Mouse (Mus musculus) intestine, embryonic 14.5 days (tissue): ENCODE measurements around the gene Kif23. TPM values are rescaled to one million over a fixed set of nuclear protein-coding genes. Genes with fewer than 3 reads are reported as not detected.

Experiments used
- ATAC-seq: fragments of 200-750 bp; cut with Nextera tagmentation; replicated peaks from 2 replicates; pipeline ENCODE4 v1.8.0; 2017; ENCODE audit warnings: low read depth, moderate number of reproducible peaks, moderate TSS enrichment, moderate library complexity; ENCODE audit not compliant: low FRiP score, low TSS enrichment
- DNase-seq: peaks from one replicate; pipeline ENCODE4 v3.0.0-alpha.2; 2018; ENCODE audit warnings: low spot score
- H3K27ac ChIP-seq: fragments of 300-500 bp; sonication (generic); 2 replicates; pipeline ENCODE4 v1.5.1; 2014; ENCODE audit warnings: low read depth, mild to moderate bottlenecking, control low read depth
- H3K27me3 ChIP-seq: fragments of 300-500 bp; sonication (generic); replicated peaks from 2 replicates; pipeline ENCODE4 v1.6.1; 2014; ENCODE audit warnings: low read length, control low read depth; ENCODE audit not compliant: control insufficient read depth, insufficient read depth
- H3K36me3 ChIP-seq: fragments of 300-500 bp; sonication (generic); 2 replicates; pipeline ENCODE4 v1.6.1; 2014; ENCODE audit warnings: low read length, control low read depth; ENCODE audit not compliant: control insufficient read depth, insufficient read depth
- H3K4me1 ChIP-seq: fragments of 300-500 bp; sonication (generic); replicated peaks from 2 replicates; pipeline ENCODE4 v1.6.1; 2014; ENCODE audit warnings: low read length, control low read depth, mixed read lengths; ENCODE audit not compliant: control insufficient read depth, insufficient read depth
- H3K4me2 ChIP-seq: fragments of 300-500 bp; sonication (generic); 2 replicates; pipeline ENCODE4 v1.6.1; 2014; ENCODE audit warnings: low read length
- H3K4me3 ChIP-seq: fragments of 300-500 bp; sonication (generic); 2 replicates; pipeline ENCODE4 v1.5.1; 2014; ENCODE audit warnings: low read depth, low read length, control low read depth, mixed read lengths
- H3K9ac ChIP-seq: fragments of 300-500 bp; sonication (generic); 2 replicates; pipeline ENCODE4 v1.6.1; 2014; ENCODE audit warnings: mild to moderate bottlenecking, low read length
- H3K9me3 ChIP-seq: fragments of 300-500 bp; sonication (generic); 2 replicates; pipeline ENCODE4 v1.6.1; 2016; ENCODE audit warnings: low read length, control low read depth; ENCODE audit not compliant: control insufficient read depth
- whole genome bisulfite sequencing: fragments of 180-500 bp; shearing (Covaris S2); extraction: QIAGEN DNeasy Blood & Tissue Kit; methylation state at CpG from one replicate; pipeline ENCODE4 v1.1.7; 2014; 5-methylcytosine and 5-hydroxymethylcytosine counted together
- polyA plus RNA-seq: library from polyadenylated mRNA; unstranded; fragments of >200 nt; fragmentation: Nextera tagmentation; extraction: Ambion mirVana; gene quantifications from 2 replicates; pipeline ENCODE4 v1.2.1, GENCODE M21; 2014

Gene Kif23
- polyA plus RNA-seq = 115 and 121 TPM in 2 replicates

- ATAC-seq (peak; percentile 91), DNase-seq (peak; percentile 98)
- no peaks in the 10 kb centered on the region for H3K27me3 ChIP-seq
- H3K4me1 ChIP-seq = peaks cover 5% of the 10 kb centered on the region
- peak within 1 kb of the TSS; percentile 68 for H3K9ac ChIP-seq
- peaks cover 25% of the 10 kb centered on the region for H3K36me3 ChIP-seq
- WGBS = under 1% methylated on average over 44 of the region's 44 CpGs
- peak within 1 kb of the TSS; percentile 93 for H3K4me2 ChIP-seq
- H3K4me3 ChIP-seq = peak within 1 kb of the TSS; percentile 75
- no peaks in the 10 kb centered on the region for H3K9me3 ChIP-seq
- peak within 1 kb of the TSS; percentile 71 for H3K27ac ChIP-seq
Observed at GRCm38 (mm10) chr9:61946623-61947401, at the start of gene Kif23. Kif23 (minus strand) TSS chr9:61946774.

DNA sequence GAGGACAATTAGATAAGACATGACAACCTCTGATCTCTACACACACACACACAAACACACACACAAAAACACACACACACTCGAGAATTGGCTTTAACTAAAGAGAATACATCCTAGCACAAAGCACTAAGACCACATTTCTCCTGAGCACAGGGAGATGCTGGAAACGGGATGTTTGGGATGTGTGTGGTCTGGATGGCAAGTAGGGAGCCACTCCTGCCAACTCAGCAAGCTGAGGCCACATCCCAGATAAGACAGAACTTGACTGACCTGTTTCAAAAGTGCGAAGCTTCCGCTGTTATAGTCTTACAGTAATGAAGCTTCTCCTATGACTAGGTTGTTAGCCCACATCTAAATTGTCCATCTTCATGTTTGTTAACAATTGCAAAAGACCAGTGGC is 44.6 kb upstream of the Kif23 start:
- Histone ChIP-seq H3K27ac (no peak overlapping the region), H3K4me2 (no peak overlapping the region), H3K4me3 (no peak overlapping the region), H3K27me3 (no peaks in the 10 kb centered on the region), H3K36me3 (no peaks in the 10 kb centered on the region), H3K9me3 (no peaks in the 10 kb centered on the region), H3K4me1 (no peaks in the 10 kb centered on the region), H3K9ac (no peak overlapping the region)
- DNase-seq (no peak), ATAC-seq (no peak)
- 54% methylated on average over 4 of the region's 4 CpGs for WGBS

GRCm38 (mm10) chr9:61990738-61991137 is 44.2 kb upstream of the Kif23 start:
- Histone ChIP-seq H3K27ac (no peak overlapping the region), H3K9ac (no peak overlapping the region), H3K27me3 (no peaks in the 10 kb centered on the region), H3K4me2 (no peak overlapping the region), H3K9me3 (no peaks in the 10 kb centered on the region), H3K36me3 (no peaks in the 10 kb centered on the region), H3K4me3 (no peak overlapping the region), H3K4me1 (no peaks in the 10 kb centered on the region)
- DNase-seq (no peak), ATAC-seq (no peak)
- 24% methylated on average over 3 of the region's 3 CpGs for WGBS

GRCm38 (mm10) chr9:61986055-61986454 is 39.5 kb upstream of the Kif23 start:
- Histone ChIP-seq H3K9ac (no peak overlapping the region), H3K4me2 (no peak overlapping the region), H3K4me1 (no peaks in the 10 kb centered on the region), H3K36me3 (no peaks in the 10 kb centered on the region), H3K27ac (no peak overlapping the region), H3K4me3 (no peak overlapping the region), H3K9me3 (no peaks in the 10 kb centered on the region), H3K27me3 (no peaks in the 10 kb centered on the region)
- 86% methylated on average over 7 of the region's 7 CpGs for WGBS
- no peak for ATAC-seq
- no peak for DNase-seq

DNA sequence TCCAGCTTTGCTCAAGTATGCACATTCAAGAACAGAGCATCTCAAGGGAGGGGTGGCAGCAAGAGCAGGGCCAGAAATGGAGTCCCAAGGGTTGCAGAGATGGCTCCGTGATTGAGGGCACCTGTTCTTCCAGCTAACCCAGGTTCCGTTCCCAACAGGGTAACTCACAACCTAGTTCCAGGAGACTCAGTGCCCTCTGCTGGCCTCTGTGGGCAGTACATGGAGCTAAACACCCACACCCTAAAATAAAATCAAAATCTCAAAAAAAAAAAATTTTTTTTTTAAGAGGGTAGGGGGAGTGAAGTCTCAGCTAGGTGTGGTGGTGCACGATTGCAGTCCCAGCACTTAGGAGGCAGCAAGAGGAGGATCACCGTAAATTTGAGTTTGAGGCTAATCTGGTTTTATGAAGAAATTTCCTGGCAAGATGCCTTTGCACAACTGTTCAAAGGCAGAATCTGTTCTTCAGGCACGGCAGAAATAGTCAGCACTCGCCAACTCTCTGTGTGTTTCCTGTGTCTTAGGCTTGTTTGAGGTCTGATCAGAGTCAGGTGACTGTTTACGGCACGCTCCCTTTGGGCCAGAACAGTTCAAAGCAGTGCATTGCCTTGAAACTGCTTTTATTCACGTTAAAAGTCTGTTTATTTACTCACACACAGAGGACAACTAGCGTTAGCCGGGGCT is 38.7 kb upstream of the Kif23 start:
- 50% methylated on average over 11 of the region's 11 CpGs for WGBS
- DNase-seq = peak; percentile 73
- Histone ChIP-seq H3K27ac (no peak overlapping the region), H3K36me3 (no peaks in the 10 kb centered on the region), H3K9me3 (no peaks in the 10 kb centered on the region), H3K4me1 (no peaks in the 10 kb centered on the region), H3K27me3 (no peaks in the 10 kb centered on the region), H3K4me2 (no peak overlapping the region), H3K9ac (no peak overlapping the region), H3K4me3 (no peak overlapping the region)
- ATAC-seq = no peak

DNA sequence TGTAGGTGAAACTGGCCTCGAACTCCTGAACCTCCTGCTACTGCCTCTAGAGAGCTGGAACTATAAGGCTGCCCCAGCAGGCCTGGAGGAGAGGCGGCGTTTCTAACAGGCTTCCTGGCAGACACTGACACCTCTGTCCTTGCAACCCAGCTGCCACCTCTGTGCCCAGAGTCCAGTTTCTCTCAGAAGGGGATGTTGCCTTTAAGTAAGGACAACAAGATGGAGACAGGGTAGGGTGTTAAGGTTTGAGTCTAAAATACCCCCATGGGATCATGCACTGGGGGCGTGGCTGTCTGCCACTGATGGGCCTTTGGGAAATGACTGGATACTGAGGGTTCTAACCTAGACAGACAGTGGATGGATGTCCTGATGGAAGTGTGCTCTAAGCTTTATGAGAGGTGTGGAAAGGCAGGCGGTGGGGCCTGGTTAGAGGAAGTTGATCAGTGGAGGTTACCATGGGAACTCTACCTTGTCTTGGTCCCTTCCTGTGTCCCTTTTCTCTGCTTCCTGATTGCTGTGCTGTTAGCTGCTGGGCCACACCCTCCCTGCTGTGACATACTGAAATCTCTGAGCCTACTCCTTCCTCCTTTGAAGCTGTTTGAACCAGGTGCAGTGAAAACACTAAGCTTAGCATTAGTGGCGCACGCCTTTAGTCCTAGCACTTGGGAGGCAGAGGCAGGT is 36.5 kb upstream of the Kif23 start:
- WGBS = 89% methylated on average over 7 of the region's 7 CpGs
- no peaks in the 10 kb centered on the region for H3K4me1 ChIP-seq
- H3K27ac ChIP-seq = no peak overlapping the region

DNA sequence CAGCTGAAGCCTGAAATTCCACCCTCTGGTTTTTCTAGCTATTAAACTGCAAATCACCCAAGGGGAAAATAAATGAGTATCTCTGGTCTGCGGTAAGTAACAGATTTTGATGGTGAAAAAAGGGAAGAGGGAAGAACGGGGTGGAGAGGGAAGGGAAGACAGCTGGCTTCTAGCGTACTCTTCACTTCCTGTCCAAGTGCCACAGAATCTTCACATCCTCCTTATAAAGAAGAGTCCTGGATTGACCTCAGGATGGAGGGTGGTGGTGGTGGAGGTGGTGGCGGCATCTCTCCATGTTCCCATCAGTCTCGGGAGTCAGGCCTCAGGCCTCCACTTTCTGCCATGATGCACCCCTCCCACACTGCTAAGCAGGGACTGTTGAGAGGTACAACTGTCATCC is 35.3 kb upstream of the Kif23 start:
- H3K4me3 ChIP-seq = no peak overlapping the region
- no peaks in the 10 kb centered on the region for H3K9me3 ChIP-seq
- no peaks in the 10 kb centered on the region for H3K36me3 ChIP-seq
- H3K27ac ChIP-seq = no peak overlapping the region
- no peak overlapping the region for H3K9ac ChIP-seq
- H3K27me3 ChIP-seq = no peaks in the 10 kb centered on the region
- DNase-seq (no peak), ATAC-seq (no peak)
- WGBS = 71% methylated on average over 5 of the region's 5 CpGs
- no peaks in the 10 kb centered on the region for H3K4me1 ChIP-seq
- H3K4me2 ChIP-seq = no peak overlapping the region

More for the DNA sequence above, 36.5 kb upstream of the Kif23 start:
- ATAC-seq (no peak), DNase-seq (no peak)
- Histone ChIP-seq H3K9ac (no peak overlapping the region), H3K27me3 (no peaks in the 10 kb centered on the region), H3K36me3 (no peaks in the 10 kb centered on the region), H3K4me3 (no peak overlapping the region), H3K9me3 (no peaks in the 10 kb centered on the region), H3K4me2 (no peak overlapping the region)

GRCm38 (mm10) chr9:61979983-61980382 is 33.4 kb upstream of the Kif23 start:
- WGBS = 95% methylated on average over 2 of the region's 2 CpGs
- Histone ChIP-seq H3K27me3 (no peaks in the 10 kb centered on the region), H3K9ac (no peak overlapping the region), H3K36me3 (no peaks in the 10 kb centered on the region), H3K27ac (no peak overlapping the region), H3K4me3 (no peak overlapping the region), H3K4me2 (no peak overlapping the region), H3K9me3 (no peaks in the 10 kb centered on the region), H3K4me1 (no peaks in the 10 kb centered on the region)
- ATAC-seq (no peak), DNase-seq (no peak)
